Mouse (Mus musculus) cerebellum, postnatal 25 days (tissue): ENCODE data around the gene Arhgap19.
A peak's percentile ranks its signal among the peaks of the same experiment; 100 is the strongest.

Experiments used
- DNase-seq, 2 experiments: peaks; one replicate each; pipeline ENCODE4 v3.0.0; 2021; ENCODE audit warnings: mixed read lengths in 2 of 2

Arhgap19 gene

DNA sequence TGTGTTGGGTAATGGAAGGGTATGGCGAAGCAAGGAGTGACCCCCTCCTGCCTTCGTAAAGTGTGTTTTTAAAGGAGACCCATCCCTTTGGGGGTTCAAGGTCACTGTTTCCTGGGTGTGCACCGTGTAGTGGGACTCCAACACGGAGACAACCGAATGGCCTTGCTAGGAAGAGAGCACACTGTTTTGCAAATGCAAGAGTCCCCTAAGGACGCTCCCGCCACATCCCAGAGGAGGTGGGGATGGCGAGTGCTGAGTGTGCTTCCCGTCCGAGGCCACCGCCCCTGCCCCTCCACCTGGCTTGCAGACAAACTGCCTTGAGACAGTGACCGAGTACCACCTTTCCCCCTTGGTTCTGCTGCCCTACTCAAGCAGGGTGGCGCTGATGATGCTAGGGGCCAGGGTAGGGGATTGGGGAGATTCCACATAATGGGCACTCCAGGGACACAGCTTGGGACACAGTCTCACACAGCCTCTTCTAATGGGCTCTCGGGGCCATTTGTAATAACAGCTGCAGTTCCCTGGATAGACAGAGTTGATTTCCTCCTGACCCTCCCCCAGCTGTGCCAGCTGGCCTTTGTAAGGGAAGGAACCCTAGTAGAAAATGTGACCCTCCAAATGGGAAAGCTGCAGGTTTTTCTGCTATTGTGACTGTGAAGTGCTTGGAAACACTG, 30.0 kb upstream of the Arhgap19 start:
- no peak for DNase-seq

DNA sequence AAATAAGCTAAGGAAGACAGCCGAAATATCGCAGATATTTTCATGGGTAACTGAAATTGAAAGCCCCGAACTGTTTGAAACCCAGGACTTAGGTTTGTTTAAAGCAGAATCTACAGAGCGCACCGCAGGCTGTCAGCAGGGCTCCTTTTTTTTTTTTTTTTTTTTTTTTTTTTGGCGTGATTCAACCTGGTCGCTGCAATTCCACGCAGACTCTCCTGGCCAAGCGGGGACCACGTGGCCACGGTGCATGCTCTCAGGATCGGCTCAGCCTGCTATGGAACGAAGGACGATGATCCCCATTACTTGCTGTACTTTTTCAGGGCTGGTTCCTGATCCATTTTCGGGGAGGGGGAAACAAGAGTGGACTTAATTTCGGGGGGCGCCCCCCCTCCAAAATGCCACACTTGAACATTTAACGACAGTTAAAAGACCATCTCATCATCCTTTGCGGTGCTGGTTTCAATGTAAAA, 29.3 kb upstream of the Arhgap19 start:
- peak; percentile 59 to 77 for DNase-seq

DNA sequence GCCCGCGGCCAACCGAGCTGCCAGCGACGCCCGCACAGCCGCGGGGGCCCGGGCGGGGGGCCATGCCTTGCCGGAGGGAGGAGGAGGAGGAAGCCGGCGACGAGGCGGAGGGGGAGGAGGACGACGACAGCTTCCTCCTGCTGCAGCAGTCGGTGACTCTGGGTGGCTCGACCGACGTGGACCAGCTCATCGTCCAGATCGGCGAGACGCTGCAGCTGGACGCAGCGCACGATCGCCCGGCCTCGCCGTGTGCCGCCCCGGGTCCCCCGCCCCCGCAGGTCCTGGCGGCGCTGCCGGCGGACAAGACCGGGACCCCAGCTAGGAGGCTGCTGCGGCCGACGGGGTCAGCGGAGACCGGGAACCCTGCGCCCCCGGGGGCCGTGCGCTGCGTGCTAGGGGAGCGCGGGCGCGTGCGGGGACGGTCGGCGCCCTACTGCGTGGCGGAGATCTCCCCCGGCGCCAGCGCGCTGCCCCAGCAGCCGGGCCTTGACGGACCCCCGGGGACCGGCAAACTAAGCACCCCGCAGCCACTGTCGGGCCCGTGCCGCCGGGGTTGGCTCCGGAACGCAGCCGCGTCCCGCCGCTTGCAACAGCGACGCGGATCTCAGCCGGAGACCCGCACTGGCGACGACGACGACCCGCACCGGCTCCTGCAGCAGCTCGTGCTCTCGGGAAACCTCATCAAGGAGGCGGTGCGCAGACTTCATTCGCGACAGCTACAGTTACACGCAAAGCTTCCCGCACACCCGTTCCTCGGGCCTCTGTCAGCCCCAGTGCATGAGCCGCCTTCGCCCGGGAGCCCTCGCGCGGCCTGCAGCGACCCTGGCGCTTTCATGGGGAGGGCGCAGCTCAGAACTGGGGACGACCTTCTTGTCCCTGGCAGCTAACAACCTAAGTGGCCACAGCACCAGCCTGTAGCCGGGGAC, 28.5 kb upstream of the Arhgap19 start:
- peak; percentile 70 to 74 for DNase-seq

DNA sequence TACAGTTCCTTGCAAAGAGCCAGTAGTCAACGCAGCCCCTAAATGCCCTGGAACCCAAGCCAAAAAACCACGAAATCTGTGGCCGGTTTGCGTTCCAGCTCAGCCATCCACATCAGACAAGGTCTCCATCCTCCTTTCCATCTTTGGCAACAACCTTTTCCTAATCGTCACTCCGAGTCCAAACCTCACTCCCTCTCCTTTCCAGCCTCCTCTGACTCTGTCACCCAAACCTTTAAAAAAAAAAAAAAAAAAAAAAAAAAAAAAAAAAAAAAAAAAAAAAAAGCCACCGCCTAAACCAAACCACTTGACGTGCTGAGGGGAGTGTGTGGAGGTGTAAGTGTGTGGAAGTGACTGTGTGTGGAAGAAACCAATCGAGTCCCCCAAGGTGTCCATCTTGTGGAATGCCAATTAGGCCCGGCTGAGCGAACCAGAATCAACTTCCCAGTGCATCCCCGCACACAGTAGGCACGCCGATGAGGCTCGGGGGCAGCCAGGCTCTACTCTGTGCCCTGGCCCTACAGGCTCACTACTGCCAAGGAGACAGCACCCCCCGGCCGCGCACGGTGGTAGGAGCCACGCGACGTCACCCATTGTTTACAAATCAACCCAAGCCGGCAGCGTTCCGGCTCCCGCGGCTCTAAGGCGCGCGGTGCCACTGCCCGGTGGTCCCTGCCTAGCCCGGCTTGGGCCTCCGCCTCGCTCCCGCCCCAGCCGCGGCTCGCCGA, 27.7 kb upstream of the Arhgap19 start, which contains the start of gene Frat1:
TSS of gene Frat1 (plus strand) at position 590 of the 725 bp plus-strand sequence.
- DNase-seq: peak; percentile 97 to 98

DNA sequence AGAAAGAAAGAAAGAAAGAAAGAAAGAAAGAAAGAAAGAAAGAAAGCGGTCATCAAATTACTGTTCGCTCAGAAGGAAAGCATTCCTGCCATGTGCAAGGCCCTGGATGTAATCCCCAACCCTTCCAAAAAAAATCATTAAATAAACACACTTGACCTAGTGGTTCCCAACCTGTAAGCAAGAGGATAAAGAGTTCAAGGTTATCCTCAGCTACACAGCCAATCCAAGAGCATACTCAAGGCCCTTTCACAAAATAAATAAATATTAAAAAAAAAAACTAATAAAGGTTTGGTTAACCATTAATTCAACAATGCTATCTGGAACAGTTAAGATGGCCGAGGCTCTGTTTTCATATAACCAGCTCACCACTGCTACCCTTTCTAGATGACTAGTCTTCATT, 27.1 kb upstream of the Arhgap19 start:
- DNase-seq: no peak

DNA sequence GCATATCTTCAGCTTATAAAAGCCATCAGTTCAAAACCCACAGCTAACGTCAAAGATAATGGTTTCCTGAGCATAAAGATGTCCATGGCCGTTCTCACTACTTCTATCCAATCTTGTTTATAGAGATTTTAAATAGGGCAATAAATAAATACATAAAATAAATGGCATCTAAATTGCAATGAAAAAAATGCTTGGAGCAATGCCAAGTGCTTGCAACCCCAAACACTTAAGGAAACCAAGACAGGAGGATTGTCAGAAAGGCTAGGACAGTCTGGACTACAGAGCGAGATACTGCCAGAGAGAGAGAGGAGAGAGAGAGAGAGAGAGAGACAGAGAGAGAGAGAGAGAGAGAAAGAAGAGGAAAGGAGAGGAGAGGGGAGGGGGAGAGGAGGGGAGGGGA, 24.7 kb upstream of the Arhgap19 start:
- DNase-seq: no peak

DNA sequence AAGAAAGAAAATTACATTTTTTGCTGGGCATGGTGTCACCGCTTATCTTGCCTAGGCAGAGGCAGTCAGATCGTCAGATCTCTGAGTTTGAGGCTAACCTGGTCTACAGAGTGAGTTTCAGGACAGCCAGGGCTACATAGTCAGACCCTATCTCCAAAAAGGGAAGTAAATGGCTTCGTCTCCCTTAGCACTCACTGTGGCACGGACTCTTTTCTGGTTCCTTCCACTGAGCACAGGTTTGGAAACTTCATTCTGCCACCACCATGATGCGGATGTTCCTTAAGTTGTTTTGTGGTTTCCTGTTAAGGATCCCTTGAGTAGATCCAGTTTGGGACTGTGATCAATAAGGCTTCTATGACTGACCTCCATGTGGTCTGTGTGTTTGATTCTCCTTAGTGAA, 23.1 kb upstream of the Arhgap19 start:
- no peak for DNase-seq

DNA sequence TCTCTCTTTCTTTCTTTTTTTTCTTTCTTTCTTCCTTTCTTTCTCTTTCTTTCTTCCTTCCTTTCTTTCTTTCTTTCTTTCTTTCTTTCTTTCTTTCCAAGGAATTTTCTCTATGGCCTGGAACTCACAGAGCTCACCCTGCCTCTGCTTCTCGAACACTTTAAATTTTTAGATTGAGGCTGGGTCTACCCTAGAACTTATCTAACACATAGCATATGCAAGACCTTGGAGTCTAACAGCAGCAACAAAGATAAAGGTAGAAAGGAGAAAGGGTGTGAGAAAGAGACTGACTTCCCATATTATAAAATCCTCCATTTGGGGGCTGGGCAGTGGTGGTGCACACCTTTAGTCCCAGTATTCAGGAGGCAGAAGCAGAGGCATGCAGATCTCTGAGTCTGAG, 20.7 kb upstream of the Arhgap19 start:
- DNase-seq: no peak

DNA sequence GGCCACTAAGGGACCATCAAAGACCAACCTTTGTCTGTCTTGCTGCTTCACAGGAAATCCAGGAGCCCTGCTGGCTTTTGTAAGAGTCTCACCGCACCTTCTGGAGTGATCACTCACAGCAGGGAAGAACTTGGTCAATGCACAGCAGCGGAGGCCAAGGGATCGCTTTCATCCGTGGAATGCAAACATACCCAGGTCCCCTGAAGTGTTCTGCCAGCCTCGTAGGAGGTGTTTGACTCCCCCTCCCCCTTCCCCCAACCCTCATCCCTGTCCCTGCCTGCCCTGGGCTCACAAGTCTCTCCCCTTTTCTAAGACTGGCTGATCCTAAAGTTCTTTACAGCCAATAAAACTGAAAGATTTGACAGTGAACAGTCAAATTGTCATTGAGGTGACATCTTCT, 19.6 kb upstream of the Arhgap19 start:
- no peak for DNase-seq

DNA sequence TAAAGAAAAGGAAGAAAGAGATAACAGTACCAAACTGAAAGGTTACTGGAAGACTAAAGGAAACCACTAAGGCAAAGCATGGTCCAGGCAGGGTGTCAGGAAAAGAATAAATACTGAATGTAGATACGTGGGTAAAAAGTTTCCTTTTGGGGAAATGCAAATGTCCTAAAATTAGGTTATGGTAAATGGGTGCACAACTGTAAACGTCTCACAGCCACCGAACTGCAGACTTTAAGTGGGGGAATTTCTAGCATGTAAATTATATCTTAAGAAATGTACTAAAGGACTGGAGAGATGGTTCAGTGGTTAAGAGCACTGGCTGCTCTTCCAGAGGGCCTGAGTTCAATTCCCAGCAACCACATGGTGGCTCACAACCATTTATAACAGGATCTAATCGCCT, 16.9 kb upstream of the Arhgap19 start:
- DNase-seq: no peak

DNA sequence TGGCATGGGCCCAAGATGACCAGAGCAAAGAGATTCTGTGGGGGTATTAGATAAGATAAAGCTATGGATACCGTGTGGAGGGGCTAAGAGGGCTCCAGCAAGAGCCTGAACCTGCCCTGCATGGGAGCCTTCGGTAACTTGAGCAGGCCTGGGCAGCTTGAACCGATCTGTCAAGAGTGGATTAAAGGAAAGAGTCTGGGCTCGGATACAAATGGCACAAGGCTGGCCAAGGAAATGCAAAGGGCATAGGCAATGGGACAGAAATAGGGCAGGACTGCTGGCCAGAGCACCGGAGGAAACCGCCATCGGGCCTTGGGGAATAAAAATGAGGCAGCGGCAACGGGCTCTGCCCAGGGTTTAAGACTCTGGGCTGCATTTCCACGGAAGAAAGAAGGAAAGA, 15.5 kb upstream of the Arhgap19 start:
- peak in 1 of 2 experiments; percentile 21 for DNase-seq

DNA sequence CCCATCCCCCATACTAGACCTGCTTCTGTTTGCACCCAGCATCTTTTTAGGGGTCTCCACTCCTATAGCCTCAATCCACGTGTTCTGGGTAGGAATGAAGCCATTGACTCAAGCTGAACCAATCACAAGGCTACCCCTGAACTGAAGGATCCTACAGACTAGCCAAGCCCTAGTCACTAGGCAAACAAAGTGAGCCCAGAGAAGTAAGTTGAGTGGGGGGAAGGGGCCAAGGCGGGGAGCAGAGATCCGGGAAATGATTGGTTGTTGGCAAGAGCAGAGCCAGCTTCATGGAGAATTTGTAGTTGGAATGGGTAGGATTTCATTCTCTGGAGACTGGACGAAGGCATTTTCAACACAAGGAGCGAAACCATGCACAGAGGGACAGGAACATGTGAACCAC, 15.1 kb upstream of the Arhgap19 start:
- DNase-seq: no peak

DNA sequence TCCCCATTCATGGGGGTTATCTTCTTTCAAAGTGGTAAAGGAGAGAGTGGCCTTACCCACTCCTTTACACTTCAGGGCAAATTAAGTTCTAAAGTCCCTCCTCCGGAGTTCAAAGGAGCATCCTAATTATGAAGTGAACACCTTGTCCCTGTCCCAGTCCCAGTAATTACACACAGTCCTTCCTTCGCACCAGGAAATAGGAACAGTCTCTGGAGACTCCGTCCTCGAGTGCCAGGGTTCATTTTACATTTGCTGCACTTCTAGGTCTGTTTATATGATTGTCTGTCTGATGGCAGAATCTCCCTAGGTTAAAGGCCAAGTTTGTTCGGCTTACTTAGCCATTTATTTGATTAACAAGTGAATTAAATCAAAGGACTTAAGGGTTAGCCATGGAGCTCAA, 14.6 kb upstream of the Arhgap19 start:
- no peak for DNase-seq

DNA sequence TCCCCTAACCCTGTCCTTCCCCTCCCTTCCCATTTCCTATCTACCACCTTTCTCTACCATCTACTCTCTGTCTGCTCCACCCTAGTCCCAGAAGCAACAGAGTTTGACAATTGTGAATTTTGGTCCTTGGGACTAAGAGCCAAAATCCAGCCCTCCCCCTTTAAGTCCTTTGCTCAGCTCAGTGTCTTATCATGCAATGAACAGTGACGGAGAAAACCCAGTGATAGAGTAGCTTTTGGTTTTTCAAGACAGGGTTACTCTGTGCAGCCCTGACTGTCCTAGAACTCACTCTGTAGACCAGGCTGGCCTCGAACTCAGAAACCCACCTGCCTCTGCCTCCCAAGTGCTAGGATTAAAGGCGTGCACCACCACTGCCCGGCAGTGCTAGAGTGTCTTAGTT, 11.5 kb upstream of the Arhgap19 start:
- DNase-seq: no peak

DNA sequence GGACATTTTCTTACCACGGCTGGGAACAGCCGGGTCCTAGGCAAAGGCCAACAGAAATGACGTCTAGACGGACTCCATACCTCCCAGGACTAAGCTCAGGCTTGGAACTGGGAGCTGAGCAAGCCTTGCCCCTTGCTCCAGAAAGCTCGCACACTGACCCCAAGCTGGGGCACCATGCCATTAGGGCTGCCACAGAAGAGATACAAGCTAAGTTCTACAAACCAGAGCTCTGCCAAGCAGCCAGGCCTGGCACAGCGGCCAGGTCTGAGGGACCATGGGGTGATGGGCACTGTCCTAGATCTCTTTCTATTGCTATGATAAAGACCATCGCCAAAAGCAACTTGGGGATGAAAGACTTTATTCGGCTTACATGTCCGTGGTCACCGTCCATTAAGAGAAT, 10.7 kb upstream of the Arhgap19 start:
- no peak for DNase-seq

DNA sequence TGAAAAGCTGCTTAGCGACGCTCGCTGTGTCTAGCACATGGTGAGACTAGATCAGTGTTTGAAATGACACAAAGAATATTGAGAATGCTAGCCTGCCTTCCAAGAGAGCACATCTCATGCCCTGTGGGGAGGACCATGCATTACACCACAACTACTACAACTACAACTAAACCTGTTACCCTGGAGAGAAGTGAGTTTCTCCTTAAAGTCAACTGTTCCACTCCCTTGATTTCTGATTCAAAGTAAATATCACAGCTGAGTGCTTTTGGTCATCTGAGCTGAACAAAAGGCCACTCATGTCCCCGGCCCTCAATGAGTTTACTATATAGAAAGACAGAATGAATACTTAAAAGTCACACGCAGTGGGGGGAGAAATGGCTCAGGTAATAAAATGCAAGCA, 8.2 kb upstream of the Arhgap19 start:
- no peak for DNase-seq

DNA sequence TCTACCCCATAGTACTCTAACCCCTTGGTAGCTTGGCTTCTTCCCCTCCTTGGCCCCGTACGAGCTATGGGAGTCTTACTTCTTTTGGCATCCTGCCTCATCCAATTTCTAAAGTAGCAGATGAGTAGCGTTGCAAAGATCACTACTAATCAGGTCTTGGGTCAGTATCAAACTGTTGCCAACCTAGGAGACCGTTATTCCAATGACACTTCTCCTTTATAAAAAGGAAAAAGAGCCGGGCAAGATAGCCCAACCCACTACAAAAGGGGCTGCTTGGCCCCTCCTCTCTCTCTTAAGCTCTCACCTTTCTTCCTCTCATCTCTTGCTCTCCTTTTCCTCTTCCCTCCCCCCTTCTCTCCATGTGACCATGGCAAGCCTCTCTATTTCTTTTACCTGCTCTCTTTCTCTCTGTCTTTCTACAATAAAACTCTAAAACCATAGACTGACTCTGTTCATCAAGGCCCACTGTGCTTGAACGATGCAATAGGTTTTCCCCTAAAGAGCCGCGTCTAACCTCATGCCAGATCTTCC, 6.3 kb upstream of the Arhgap19 start:
- no peak for DNase-seq

DNA sequence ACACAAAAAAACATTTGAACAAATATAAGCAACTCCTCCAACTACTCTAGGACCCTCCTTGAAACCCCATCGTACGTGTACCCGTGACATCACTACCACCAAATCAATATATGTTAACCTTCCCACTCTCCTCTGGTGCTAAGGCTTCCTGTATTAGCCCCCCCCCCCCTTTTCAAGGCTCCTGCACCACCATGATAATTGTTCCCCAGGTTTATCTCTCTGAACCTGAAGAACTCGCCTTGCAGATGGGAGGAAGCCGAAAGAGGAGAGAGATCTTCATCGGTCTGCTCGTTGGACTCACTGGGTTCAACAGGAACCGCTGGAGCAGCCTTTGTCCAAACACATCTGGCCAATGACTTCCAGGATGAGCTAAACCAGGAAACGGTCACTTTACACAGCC, 5.7 kb upstream of the Arhgap19 start:
- DNase-seq: no peak

DNA sequence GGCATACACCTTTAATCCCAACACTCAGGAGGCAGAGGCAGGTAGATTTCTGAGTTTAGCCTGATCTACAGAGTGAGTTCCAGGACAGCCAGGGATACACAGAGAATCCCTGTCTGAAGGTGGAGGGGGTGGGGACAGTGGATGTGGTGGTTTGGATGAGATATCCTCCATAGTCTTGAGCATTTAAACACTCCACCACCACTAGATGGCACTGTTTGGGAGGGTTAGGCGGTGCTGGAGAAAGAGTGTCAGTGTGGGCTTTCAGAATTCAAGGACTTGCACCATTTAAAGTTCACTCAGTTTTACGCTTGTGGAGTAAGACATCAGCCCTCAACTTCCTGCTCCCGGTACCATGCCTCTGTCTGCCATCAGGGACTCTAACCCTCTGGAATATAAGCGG, 4.0 kb upstream of the Arhgap19 start:
- no peak for DNase-seq

DNA sequence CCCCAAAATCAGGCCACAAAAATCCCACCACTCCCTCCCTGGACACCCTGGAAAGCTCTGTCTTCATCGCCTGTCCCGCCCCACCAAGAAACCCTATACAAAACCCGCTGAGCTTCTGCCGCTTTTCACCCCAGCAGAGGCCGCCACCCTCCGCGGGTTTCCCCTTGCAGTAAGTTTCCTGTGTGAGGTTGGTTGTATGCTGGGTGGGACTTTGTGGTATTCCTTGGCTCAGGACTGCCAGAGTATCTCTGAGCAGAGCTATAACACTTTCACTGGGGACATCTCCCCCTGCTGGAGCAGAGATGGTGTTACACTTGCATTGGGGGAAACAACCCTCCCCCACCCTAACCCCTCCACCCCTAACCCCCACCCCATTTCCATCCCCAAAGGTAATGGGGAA, 1.5 kb upstream of the Arhgap19 start:
- peak in 1 of 2 experiments; percentile 15 for DNase-seq

DNA sequence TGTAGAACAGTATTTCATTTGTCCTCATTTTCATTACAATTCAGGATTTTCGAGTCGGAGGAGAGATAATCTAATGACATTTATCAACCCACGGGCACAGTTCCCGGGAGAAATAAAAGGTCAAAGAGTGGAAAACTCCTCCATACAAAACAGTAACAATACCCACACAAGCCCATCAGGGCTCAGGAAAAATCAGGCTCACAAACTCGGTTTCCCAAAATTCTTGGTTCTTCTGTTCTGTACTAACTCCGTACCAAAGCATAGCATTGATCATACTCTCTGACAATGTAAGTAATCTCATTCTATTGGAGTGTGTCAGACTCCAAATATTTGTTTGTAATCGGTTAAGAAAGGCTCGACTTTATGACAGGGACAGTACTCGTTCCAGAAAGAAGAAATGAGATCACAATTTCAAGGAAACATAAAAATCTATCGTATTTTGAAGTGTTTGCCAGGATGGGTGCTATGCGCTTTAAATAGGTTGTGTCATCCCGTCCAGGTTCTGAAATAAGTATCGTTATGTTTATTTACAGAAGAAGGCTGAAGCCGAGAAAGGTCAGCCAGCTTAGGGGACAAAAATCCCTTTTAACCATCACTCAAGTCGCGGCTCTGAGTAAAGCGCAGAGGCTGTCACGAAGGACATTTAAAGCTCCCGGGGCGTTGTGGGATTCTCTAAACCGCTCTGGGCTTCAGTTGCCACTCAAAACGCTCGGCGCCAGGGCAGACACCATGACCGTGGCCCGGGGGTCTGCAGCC, 683 bp downstream of the Arhgap19 start:
- DNase-seq: no peak

DNA sequence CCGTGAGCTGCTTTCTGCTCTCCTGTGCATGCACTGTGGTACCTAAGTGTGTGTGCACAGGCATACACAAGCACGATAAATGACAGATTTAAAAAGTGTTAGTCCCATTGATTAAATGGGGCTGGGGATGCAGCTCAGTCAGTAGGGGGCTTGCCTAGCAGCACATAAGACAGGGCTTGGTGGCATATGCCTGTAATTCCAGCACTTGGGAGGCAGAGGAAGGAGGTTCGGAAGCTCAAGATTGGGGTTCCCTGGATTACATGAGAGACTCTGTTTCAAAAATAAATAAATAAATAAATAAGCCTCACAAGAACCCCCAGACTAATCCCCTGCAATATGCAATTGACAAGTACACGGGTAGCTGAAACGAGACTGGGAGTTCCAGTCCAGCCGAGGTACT, 1.4 kb downstream of the Arhgap19 start:
- no peak for DNase-seq
